Mouse (Mus musculus) hindbrain, postnatal 0 days (tissue): ENCODE data around the gene Dbnl. TPM values are rescaled to one million over a fixed set of nuclear protein-coding genes. Genes with fewer than 3 reads are reported as not detected.

ENCODE experiments used
- ATAC-seq: fragments of 200-750 bp; cut with Nextera tagmentation; 2 replicates; pipeline ENCODE4 v1.8.0; 2017; ENCODE audit warnings: mild to moderate bottlenecking, moderate TSS enrichment, moderate library complexity
- DNase-seq: peaks from one replicate; pipeline ENCODE4 v3.0.0-alpha.2; 2015; ENCODE audit warnings: low spot score
- H3K27ac ChIP-seq: fragments of 300-500 bp; sonication (generic); 2 replicates; pipeline ENCODE4 v1.5.1; 2014; ENCODE audit warnings: mild to moderate bottlenecking
- H3K27me3 ChIP-seq: fragments of 300-500 bp; sonication (generic); 2 replicates; pipeline ENCODE4 v1.6.1; 2014; ENCODE audit warnings: low read length, mixed read lengths; ENCODE audit not compliant: insufficient read depth
- H3K36me3 ChIP-seq: fragments of 300-500 bp; sonication (generic); 2 replicates; pipeline ENCODE4 v1.6.1; 2014; ENCODE audit warnings: low read length, mixed read lengths; ENCODE audit not compliant: insufficient read depth
- H3K4me1 ChIP-seq: fragments of 300-500 bp; sonication (generic); 2 replicates; pipeline ENCODE4 v1.6.1; 2014; ENCODE audit warnings: antibody characterized with exemption, low read length, mixed read lengths; ENCODE audit not compliant: insufficient read depth
- H3K4me2 ChIP-seq: fragments of 300-500 bp; sonication (generic); 2 replicates; pipeline ENCODE4 v1.6.1; 2014; ENCODE audit warnings: low read depth, mild to moderate bottlenecking, low read length, moderate library complexity, mixed read lengths
- H3K4me3 ChIP-seq: fragments of 300-500 bp; sonication (generic); 2 replicates; pipeline ENCODE4 v1.5.1; 2014; ENCODE audit warnings: low read length
- H3K9ac ChIP-seq: fragments of 300-500 bp; sonication (generic); replicated peaks from 2 replicates; pipeline ENCODE4 v1.6.1; 2014; ENCODE audit warnings: mild to moderate bottlenecking, low read length, moderate library complexity, mixed read lengths
- H3K9me3 ChIP-seq: fragments of 300-500 bp; sonication (generic); 2 replicates; pipeline ENCODE4 v1.6.1; 2016; ENCODE audit warnings: low read length, mixed read lengths
- CTCF ChIP-seq: IDR thresholded peaks from 2 replicates; pipeline ENCODE4 v1.5.1; 2016; ENCODE audit warnings: antibody characterized with exemption, control low read depth, low read depth
- WGBS: fragments of 180-500 bp; shearing (Covaris S2); extraction: QIAGEN DNeasy Blood & Tissue Kit; methylation state at CpG from one replicate; pipeline ENCODE4 v1.1.7; 2014; 5-methylcytosine and 5-hydroxymethylcytosine counted together
- polyA plus RNA-seq: library from polyadenylated mRNA; unstranded; fragments of >200 nt; fragmentation: Nextera tagmentation; extraction: Ambion mirVana; gene quantifications from 2 replicates; pipeline ENCODE4 v1.2.1, GENCODE M21; 2015
- total RNA-seq: library from RNA; depleted of rRNA; stranded (reverse); fragments of >200 nt; gene quantifications from 2 replicates; pipeline ENCODE4 v1.2.3, GENCODE M21; 2014

Gene Dbnl
- total and polyA plus RNA-seq, 2 experiments from 2014 or later, result 81.7 to 123 TPM

DNA sequence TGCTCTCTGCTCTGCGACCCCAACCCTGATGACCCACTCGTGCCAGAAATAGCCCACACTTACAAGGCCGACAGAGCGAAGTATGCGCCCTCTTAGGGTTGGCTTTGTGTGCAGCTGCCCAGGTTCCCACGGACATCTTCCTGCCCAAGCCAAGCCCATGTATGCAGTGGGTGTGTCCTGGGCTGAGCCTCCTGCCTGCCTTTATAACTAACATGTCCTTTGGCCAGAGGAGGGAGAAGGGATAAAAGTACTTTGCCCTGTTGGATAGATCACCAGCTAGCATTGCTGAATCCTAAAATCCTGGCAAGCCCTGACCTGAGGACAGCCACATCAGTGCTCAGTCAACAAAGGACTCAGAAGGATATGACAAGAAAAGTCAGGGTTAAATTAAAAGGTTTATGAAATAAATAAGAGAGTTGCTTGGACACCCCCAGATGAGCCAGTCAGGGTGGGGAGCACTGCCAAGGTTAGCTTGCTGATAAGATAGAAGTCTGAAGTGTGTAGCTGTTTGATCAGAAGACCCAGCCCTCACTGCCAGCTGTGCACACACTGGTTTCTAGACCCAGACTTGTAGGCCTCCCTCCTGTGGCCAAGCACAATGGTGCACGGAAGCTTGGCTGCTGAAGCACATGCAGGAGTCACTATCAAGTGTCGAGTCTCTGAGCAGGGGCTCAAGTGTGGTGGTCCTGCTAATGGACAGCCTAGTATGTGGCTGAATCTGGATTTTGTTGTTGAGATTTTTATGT is 5.9 kb upstream of the Dbnl start:
- Histone ChIP-seq H3K36me3 (peaks cover 12% of the 10 kb centered on the region; the same call in 1 of the 2 replicates), H3K27me3 (no peaks in the 10 kb centered on the region), H3K4me3 (no peak overlapping the region), H3K4me1 (peaks cover 2% of the 10 kb centered on the region; the same call in 1 of the 2 replicates), H3K4me2 (no peak overlapping the region), H3K9ac (no peak overlapping the region), H3K27ac (no peak overlapping the region), H3K9me3 (no peaks in the 10 kb centered on the region)
- WGBS, result 71% methylated on average over 8 of the region's 8 CpGs
- TF ChIP-seq CTCF, result 0 out of 2 replicates have a peak, but pooled peaks have one; percentile 35
- DNase-seq, result no peak
- no peak for ATAC-seq

GRCm38 (mm10) chr11:5785732-5786131 is 2.6 kb upstream of the Dbnl start:
- Histone ChIP-seq H3K4me1 (peaks cover 13% of the 10 kb centered on the region), H3K9me3 (no peaks in the 10 kb centered on the region), H3K27ac (no peak overlapping the region), H3K36me3 (peaks cover 8% of the 10 kb centered on the region; the same call in 1 of the 2 replicates), H3K27me3 (no peaks in the 10 kb centered on the region), H3K9ac (no peak overlapping the region), H3K4me2 (no peak overlapping the region), H3K4me3 (no peak overlapping the region)
- DNase-seq (no peak), ATAC-seq (no peak)
- no peak for TF ChIP-seq CTCF

- no peak for TF ChIP-seq CTCF
- H3K36me3 ChIP-seq, result peaks cover 17% of the 10 kb centered on the region
- peak overlapping the region; percentile 81 for H3K9ac ChIP-seq
- H3K9me3 ChIP-seq, result no peaks in the 10 kb centered on the region
- 41% methylated on average over 8 of the region's 8 CpGs for WGBS
- ATAC-seq (no peak), DNase-seq (no peak)
- H3K27me3 ChIP-seq, result no peaks in the 10 kb centered on the region
- H3K4me1 ChIP-seq, result peaks cover 13% of the 10 kb centered on the region
- peak overlapping the region; percentile 94 for H3K27ac ChIP-seq
- H3K4me2 ChIP-seq, result peak overlapping the region; percentile 94
- peak overlapping the region; percentile 83 for H3K4me3 ChIP-seq
Measured at GRCm38 (mm10) chr11:5787671-5788055, 625 bp upstream of the Dbnl start.

- 70% methylated on average over 6 of the region's 6 CpGs for WGBS
Measured at GRCm38 (mm10) chr11:5789071-5789753, 924 bp downstream of the Dbnl start.

DNA sequence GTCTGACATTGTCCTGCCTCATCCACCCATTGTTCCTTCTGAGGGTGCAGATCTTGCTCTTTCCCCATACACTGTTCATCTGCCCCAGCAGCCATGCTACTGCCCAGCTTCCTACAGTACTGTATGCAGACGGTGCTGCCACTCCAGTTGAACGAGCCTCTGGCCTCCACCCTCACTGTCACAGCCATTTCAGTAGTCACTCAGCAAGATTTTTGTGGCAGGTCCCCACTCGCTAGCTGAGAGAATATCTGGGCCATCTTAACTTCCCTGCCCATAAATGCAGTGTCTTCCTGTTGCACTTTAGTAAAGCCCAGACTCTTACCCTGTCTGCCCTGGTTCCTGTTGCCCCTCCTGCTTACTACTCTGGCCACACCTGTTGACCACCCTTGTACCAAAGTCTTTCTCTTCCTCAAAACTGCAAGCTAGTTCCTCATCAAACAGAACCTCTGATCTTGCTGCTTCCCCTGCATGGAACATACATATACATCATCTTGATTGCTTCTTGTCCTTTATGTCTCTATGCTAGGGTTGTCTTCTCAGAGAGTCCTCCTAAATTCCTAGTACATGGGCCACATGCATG is 1.6 kb downstream of the Dbnl start:
- Histone ChIP-seq H3K27me3 (no peaks in the 10 kb centered on the region), H3K4me3 (no peak overlapping the region), H3K4me1 (peaks cover 13% of the 10 kb centered on the region), H3K9me3 (no peaks in the 10 kb centered on the region), H3K36me3 (peaks cover 35% of the 10 kb centered on the region), H3K27ac (no peak overlapping the region), H3K4me2 (peak overlapping the region; percentile 94), H3K9ac (no peak overlapping the region)
- no peak for TF ChIP-seq CTCF
- 88% methylated on average over 3 of the region's 3 CpGs for WGBS
- ATAC-seq (no peak), DNase-seq (no peak)

More at GRCm38 (mm10) chr11:5789071-5789753, 924 bp downstream of the Dbnl start:
- no peak for DNase-seq
- TF ChIP-seq CTCF, result peak; percentile 25
- ATAC-seq, result no peak
- peak overlapping the region; percentile 94 for H3K4me2 ChIP-seq
- peak overlapping the region; percentile 81 for H3K9ac ChIP-seq
- no peaks in the 10 kb centered on the region for H3K27me3 ChIP-seq
- H3K9me3 ChIP-seq, result no peaks in the 10 kb centered on the region
- peak overlapping the region; percentile 94 for H3K27ac ChIP-seq
- peak overlapping the region; percentile 83 for H3K4me3 ChIP-seq
- peaks cover 29% of the 10 kb centered on the region for H3K36me3 ChIP-seq
- peaks cover 13% of the 10 kb centered on the region for H3K4me1 ChIP-seq

GRCm38 (mm10) chr11:5790431-5790830 is 2.1 kb downstream of the Dbnl start:
- Histone ChIP-seq H3K4me1 (peaks cover 13% of the 10 kb centered on the region), H3K4me3 (no peak overlapping the region), H3K4me2 (no peak overlapping the region), H3K9ac (no peak overlapping the region), H3K36me3 (peaks cover 41% of the 10 kb centered on the region), H3K27me3 (no peaks in the 10 kb centered on the region), H3K27ac (no peak overlapping the region), H3K9me3 (no peaks in the 10 kb centered on the region)
- no peak for TF ChIP-seq CTCF
- no peak for DNase-seq
- 92% methylated on average over 1 of the region's 1 CpGs for WGBS
- ATAC-seq, result no peak
